ENCODE assay signal across 10 mouse cellular contexts in the genomic region with DNA sequence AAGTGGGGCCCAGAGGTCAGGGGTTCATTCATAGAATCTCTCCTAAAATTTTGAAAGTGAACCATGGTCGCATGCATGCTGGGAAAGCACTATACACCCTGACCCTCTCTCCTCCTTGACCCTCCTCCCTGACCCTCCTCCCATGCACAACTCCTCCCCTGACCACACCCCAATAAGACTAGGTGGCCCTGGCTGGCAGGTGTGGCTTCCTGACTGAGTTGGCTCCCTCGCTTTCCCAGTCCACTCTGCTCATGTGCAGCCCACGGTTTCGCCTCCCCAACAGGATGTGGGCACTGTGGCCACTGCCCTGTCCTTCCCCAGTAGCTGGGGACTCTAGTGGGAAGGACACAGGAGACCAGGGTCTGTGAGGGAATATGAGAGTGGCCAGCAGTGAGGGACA. TPM values are rescaled to one million over a fixed set of nuclear protein-coding genes. Genes with fewer than 3 reads are reported as not detected.
DNase-seq lines count a peak whose midpoint lies in the region; ATAC-seq and TF ChIP-seq lines count a peak whose summit lies in the region.
"Had no signal": no experiment of that assay in that cellular context is flagged by ENCODE, and none has a peak within 500 bp of the region (broad histone marks: within the 10 kb centered on the region; RNA-seq: fewer than 3 reads in every experiment).

No protein-coding gene starts in this region.

- no peak for TF ChIP-seq CTCF in CH12.LX (conservative IDR thresholded peaks at IDR 0.05 in 1 of 2, IDR thresholded peaks at IDR 0.05 in 1 of 2; ENCODE audit: low read depth in 2 of 2, low read length in 2 of 2)

- TF ChIP-seq RAD21 in CH12.LX (IDR thresholded peaks at IDR 0.05; ENCODE audit: low read depth, low read length), result no peak

- H3K4me2 ChIP-seq in CH12.LX (ENCODE audit: insufficient read depth, low read depth, poor library complexity, severe bottlenecking), result no peak overlapping the region
- no peak overlapping the region for H3K4me2 ChIP-seq in embryonic facial prominence, embryonic 15.5 days (replicated peaks)
- H3K4me2 ChIP-seq in liver, embryonic 12.5 days, result peak overlapping the region; percentile 50

- H3K79me2 ChIP-seq in CH12.LX (replicated peaks; ENCODE audit: control insufficient read depth, extremely low read depth, insufficient read depth, poor library complexity, severe bottlenecking), result 0 out of 2 replicates have a peak, but pooled peaks cover 5% of the 10 kb centered on the region

- TF ChIP-seq POLR2A in CH12.LX (IDR thresholded peaks at IDR 0.05; ENCODE audit: low read depth, low read length), result no peak

- H3K4me3 ChIP-seq in heart, embryonic 10.5 days, result no peak overlapping the region
- peak overlapping the region in 1 of 3 experiments; percentile 18 for H3K4me3 ChIP-seq in CH12.LX (replicated peaks in 1 of 3; ENCODE audit: low read depth in 2 of 3, low read length in 2 of 3, poor library complexity in 1 of 3)
- no peak overlapping the region for H3K4me3 ChIP-seq in embryonic facial prominence, embryonic 15.5 days (replicated peaks)
- no peak overlapping the region; the same call in 1 of the 2 replicates for H3K4me3 ChIP-seq in liver, embryonic 12.5 days

- H3K9ac ChIP-seq in CH12.LX (ENCODE audit: insufficient read depth, low read depth), result no peak overlapping the region
- no peak overlapping the region for H3K9ac ChIP-seq in embryonic facial prominence, embryonic 15.5 days
- 0 out of 2 replicates have a peak overlapping the region, but pooled peaks have one; percentile 8 for H3K9ac ChIP-seq in liver, embryonic 12.5 days

- no peak for ATAC-seq in embryonic facial prominence, embryonic 15.5 days (ENCODE audit: insufficient number of reproducible peaks, low FRiP score, low TSS enrichment, low read depth)
- no peak for ATAC-seq in liver, embryonic 12.5 days
- ATAC-seq: forebrain, embryonic 14.5 days had no signal

- H3K27ac ChIP-seq in heart, embryonic 10.5 days, result peak overlapping the region; percentile 86
- H3K27ac ChIP-seq in CH12.LX (ENCODE audit: insufficient read depth, low read depth), result peak overlapping the region; percentile 61
- H3K27ac ChIP-seq in embryonic facial prominence, embryonic 15.5 days (replicated peaks), result peak overlapping the region; percentile 86; the same call in 1 of the 2 replicates
- peak overlapping the region; percentile 52; the same call in 1 of the 2 replicates for H3K27ac ChIP-seq in liver, embryonic 12.5 days

- H3K36me3 ChIP-seq in heart, embryonic 10.5 days, result peaks cover 12% of the 10 kb centered on the region
- H3K36me3 ChIP-seq in CH12.LX (replicated peaks in 1 of 2; ENCODE audit: control insufficient read depth in 1 of 2, insufficient read depth in 1 of 2, low read length in 1 of 2), result peaks cover 39 to 55% of the 10 kb centered on the region in 2 experiments
- H3K36me3 ChIP-seq in embryonic facial prominence, embryonic 15.5 days, result peaks cover 51% of the 10 kb centered on the region
- H3K36me3 ChIP-seq in liver, embryonic 12.5 days, result 0 out of 2 replicates have a peak, but pooled peaks cover 12% of the 10 kb centered on the region

- 58% methylated on average over 4 of the region's 4 CpGs for WGBS in heart, embryonic 10.5 days
- WGBS in embryonic facial prominence, embryonic 15.5 days, result 73% methylated on average over 4 of the region's 4 CpGs
- WGBS in liver, embryonic 12.5 days (ENCODE audit: insufficient replicate concordance), result 27% methylated on average over 4 of the region's 4 CpGs

- intact Hi-C loops in heart, postnatal 10 days (cut with DNase I), result loop anchor here (2.0 kb wide), 1 partner anchor 14 kb away; no protein-coding TSS in a partner anchor

- peaks cover 35% of the 10 kb centered on the region for H3K27me3 ChIP-seq in heart, embryonic 10.5 days (ENCODE audit: insufficient read depth, poor library complexity, severe bottlenecking)
- H3K27me3 ChIP-seq in CH12.LX (replicated peaks), result no peaks in the 10 kb centered on the region
- no peaks in the 10 kb centered on the region for H3K27me3 ChIP-seq in embryonic facial prominence, embryonic 15.5 days
- H3K27me3 ChIP-seq in liver, embryonic 12.5 days (replicated peaks), result peaks cover 41% of the 10 kb centered on the region

- in situ Hi-C loops in CH12.LX (cut with MboI; ENCODE audit: low pct_ligation_motif_present, low pct_unique_long_range_greater_than_20kb, low sequenced_read_pairs), result no loop called here

- no peak for DNase-seq in heart, embryonic 10.5 days (ENCODE audit: low spot score)
- no peak for DNase-seq in heart, postnatal 10 days
- DNase-seq in CH12.LX (ENCODE audit: extremely low read depth) (no peak), MN1 (ENCODE audit: low spot score) (no peak), adipocyte (ENCODE audit: low spot score) (no peak)
- DNase-seq in urinary bladder, postnatal 25 days (ENCODE audit: low spot score), result no peak
- DNase-seq: right cerebral cortex, postnatal 4 days had no signal

- TF ChIP-seq EP300 in CH12.LX (IDR thresholded peaks at IDR 0.05; ENCODE audit: low read length), result no peak

- H3K9me3 ChIP-seq in heart, embryonic 10.5 days, result no peaks in the 10 kb centered on the region
- no peaks in the 10 kb centered on the region for H3K9me3 ChIP-seq in CH12.LX (replicated peaks; ENCODE audit: low read length)
- H3K9me3 ChIP-seq in embryonic facial prominence, embryonic 15.5 days (replicated peaks), result no peaks in the 10 kb centered on the region
- no peaks in the 10 kb centered on the region for H3K9me3 ChIP-seq in liver, embryonic 12.5 days (replicated peaks)

- dilution Hi-C loops in CH12.LX (cut with MboI; ENCODE audit: extremely low pct_ligation_motif_present, extremely low pct_unique_long_range_greater_than_20kb, low sequenced_read_pairs), result no loop called here

- H3K4me1 ChIP-seq in heart, embryonic 10.5 days, result peaks cover 96% of the 10 kb centered on the region
- peaks cover 72 to 94% of the 10 kb centered on the region in 2 experiments for H3K4me1 ChIP-seq in CH12.LX (ENCODE audit: control insufficient read depth in 1 of 2, insufficient read depth in 2 of 2)
- peaks cover 92% of the 10 kb centered on the region for H3K4me1 ChIP-seq in embryonic facial prominence, embryonic 15.5 days
- H3K4me1 ChIP-seq in liver, embryonic 12.5 days, result peaks cover 94% of the 10 kb centered on the region

TF ChIP-seq in CH12.LX, 34 proteins besides CTCF, POLR2A, EP300 and RAD21:
- TF ChIP-seq NRF1 (IDR thresholded peaks at IDR 0.05; ENCODE audit: low read depth, low read length), result peak; percentile 24; the same call in 1 of the 2 replicates
- no peak for TF ChIP-seq E2F4 (IDR thresholded peaks at IDR 0.05; ENCODE audit: insufficient replicate concordance, low read depth, low read length)

RNA-seq across cellular contexts. Expression of gene Smim24, which starts 17.5 kb away (rescaled TPM):
- 3.4 and 4.0 TPM in 2 replicates for polyA plus RNA-seq in heart, embryonic 10.5 days (2016; fragmentation: Nextera tagmentation; extraction: Ambion mirVana)
- 1 to 10 TPM; 1.3 to 2.2 TPM for total RNA-seq in heart, postnatal 10 days (2021)
- total RNA-seq in CH12.LX (2012; rRNA removed) (0.13 and 0.34 TPM in 2 replicates), CH12.LX (2014; rRNA removed) (not detected in 2 replicates)
- 0.64 TPM in 1 of 2 replicates, not detected in the other for polyA plus RNA-seq in CH12.LX (2012; ENCODE audit: insufficient read length, low read depth)
- 5.0 and 8.3 TPM in 2 replicates for polyA plus RNA-seq in embryonic facial prominence, embryonic 15.5 days (2015; fragmentation: Nextera tagmentation; extraction: Ambion mirVana)
- polyA plus RNA-seq in liver, embryonic 12.5 days (2016; fragmentation: Nextera tagmentation; extraction: Ambion mirVana), result 1.8 TPM in 2 replicates

RNA-seq across cellular contexts. Expression of gene Gm48552, which starts 21.5 kb away (rescaled TPM):
- 1.1 and 1.7 TPM in 2 replicates for polyA plus RNA-seq in heart, embryonic 10.5 days (2016; fragmentation: Nextera tagmentation; extraction: Ambion mirVana)
- total RNA-seq in heart, postnatal 10 days (2021), result under 1 TPM; 0.77 to 0.98 TPM
- 0.29 and 1.1 TPM in 2 replicates for total RNA-seq in CH12.LX (2012; rRNA removed)
- 0.65 and 0.98 TPM in 2 replicates for total RNA-seq in CH12.LX (2014; rRNA removed)
- 0.46 and 1.2 TPM in 2 replicates for polyA plus RNA-seq in CH12.LX (2012; ENCODE audit: insufficient read length, low read depth)
- 1.6 and 2.9 TPM in 2 replicates for polyA plus RNA-seq in embryonic facial prominence, embryonic 15.5 days (2015; fragmentation: Nextera tagmentation; extraction: Ambion mirVana)
- 0.71 and 0.98 TPM in 2 replicates for polyA plus RNA-seq in liver, embryonic 12.5 days (2016; fragmentation: Nextera tagmentation; extraction: Ambion mirVana)

RNA-seq across cellular contexts. Expression of gene Gm48551, which starts 26.1 kb away (rescaled TPM):
- 2.2 and 3.1 TPM in 2 replicates for polyA plus RNA-seq in heart, embryonic 10.5 days (2016; fragmentation: Nextera tagmentation; extraction: Ambion mirVana)
- under 1 TPM; 0.74 to 0.87 TPM for total RNA-seq in heart, postnatal 10 days (2021)
- total RNA-seq in CH12.LX (2012; rRNA removed) (1.2 and 1.5 TPM in 2 replicates), CH12.LX (2014; rRNA removed) (0.96 and 1.0 TPM in 2 replicates)
- 3.2 and 3.4 TPM in 2 replicates for polyA plus RNA-seq in CH12.LX (2012; ENCODE audit: insufficient read length, low read depth)
- 3.1 and 3.2 TPM in 2 replicates for polyA plus RNA-seq in embryonic facial prominence, embryonic 15.5 days (2015; fragmentation: Nextera tagmentation; extraction: Ambion mirVana)
- 0.68 and 1.2 TPM in 2 replicates for polyA plus RNA-seq in liver, embryonic 12.5 days (2016; fragmentation: Nextera tagmentation; extraction: Ambion mirVana)

RNA-seq across cellular contexts. Expression of gene Dohh, which starts 26.1 kb away (rescaled TPM):
- 100 and 105 TPM in 2 replicates for polyA plus RNA-seq in heart, embryonic 10.5 days (2016; fragmentation: Nextera tagmentation; extraction: Ambion mirVana)
- total RNA-seq in heart, postnatal 10 days (2021), result 10 to 100 TPM; 53.2 to 57.5 TPM
- total RNA-seq in CH12.LX (2012; rRNA removed), result 131 and 143 TPM in 2 replicates
- 81.7 and 83.0 TPM in 2 replicates for total RNA-seq in CH12.LX (2014; rRNA removed)
- 78.2 and 93.5 TPM in 2 replicates for polyA plus RNA-seq in CH12.LX (2012; ENCODE audit: insufficient read length, low read depth)
- 83.1 and 85.2 TPM in 2 replicates for polyA plus RNA-seq in embryonic facial prominence, embryonic 15.5 days (2015; fragmentation: Nextera tagmentation; extraction: Ambion mirVana)
- 70.0 and 74.5 TPM in 2 replicates for polyA plus RNA-seq in liver, embryonic 12.5 days (2016; fragmentation: Nextera tagmentation; extraction: Ambion mirVana)

RNA-seq across cellular contexts. Expression of gene Fzr1, which starts 32.0 kb away (rescaled TPM):
- polyA plus RNA-seq in heart, embryonic 10.5 days (2016; fragmentation: Nextera tagmentation; extraction: Ambion mirVana), result 105 and 117 TPM in 2 replicates
- total RNA-seq in heart, postnatal 10 days (2021), result 10 to 100 TPM; 39.7 to 41.2 TPM
- total RNA-seq in CH12.LX (2012; rRNA removed) (38.8 and 44.5 TPM in 2 replicates), CH12.LX (2014; rRNA removed) (29.5 and 33.1 TPM in 2 replicates)
- 67.7 and 75.4 TPM in 2 replicates for polyA plus RNA-seq in CH12.LX (2012; ENCODE audit: insufficient read length, low read depth)
- 98.8 and 102 TPM in 2 replicates for polyA plus RNA-seq in embryonic facial prominence, embryonic 15.5 days (2015; fragmentation: Nextera tagmentation; extraction: Ambion mirVana)
- polyA plus RNA-seq in liver, embryonic 12.5 days (2016; fragmentation: Nextera tagmentation; extraction: Ambion mirVana), result 93.8 and 100 TPM in 2 replicates
